Mouse (Mus musculus): ENCODE results near the gene Brms1. TPM values are rescaled to one million over a fixed set of nuclear protein-coding genes. Genes with fewer than 3 reads are reported as not detected.

Gene Brms1
- polyA plus RNA-seq, 1 experiment: 47.0 TPM

GRCm38 (mm10) chr19:5092083-5092482, 50.9 kb downstream of the Brms1 start:
- H3K27ac ChIP-seq (ENCODE audit: insufficient read depth, low read depth, low read length): no peak overlapping the region
- no peak for TF ChIP-seq POLR2A (IDR thresholded peaks at IDR 0.05; ENCODE audit: low read depth, low read length)
- no peak for TF ChIP-seq CTCF (IDR thresholded peaks at IDR 0.05; ENCODE audit: extremely low read depth, insufficient read length, insufficient replicate concordance, low read depth, low read length)
- peaks cover 19% of the 10 kb centered on the region for H3K36me3 ChIP-seq (ENCODE audit: control insufficient read depth, insufficient read depth, low read length)
- H3K4me3 ChIP-seq (ENCODE audit: low read depth, low read length): no peak overlapping the region
- no peaks in the 10 kb centered on the region for H3K27me3 ChIP-seq (ENCODE audit: control insufficient read depth, insufficient read depth, low read length)
- H3K4me1 ChIP-seq (ENCODE audit: control insufficient read depth, insufficient read depth, insufficient read length, low read length): peaks cover 12% of the 10 kb centered on the region
- 95% methylated on average over 10 of the region's 10 CpGs for WGBS

- H3K27ac ChIP-seq (ENCODE audit: insufficient read depth, low read depth, low read length): no peak overlapping the region
- 76% methylated on average over 12 of the region's 12 CpGs for WGBS
These were observed 52.5 kb downstream of the Brms1 start for GRCm38 (mm10) chr19:5093481-5094242.

GRCm38 (mm10) chr19:5094243-5094632, 53.1 kb downstream of the Brms1 start:
- H3K4me3 ChIP-seq (ENCODE audit: low read depth, low read length): no peak overlapping the region
- H3K27me3 ChIP-seq (ENCODE audit: control insufficient read depth, insufficient read depth, low read length): no peaks in the 10 kb centered on the region
- 1% methylated on average over 21 of the region's 21 CpGs for WGBS
- no peak for TF ChIP-seq POLR2A (IDR thresholded peaks at IDR 0.05; ENCODE audit: low read depth, low read length)
- peak; percentile 87 for TF ChIP-seq CTCF (IDR thresholded peaks at IDR 0.05; ENCODE audit: extremely low read depth, insufficient read length, insufficient replicate concordance, low read depth, low read length)
- peaks cover 6% of the 10 kb centered on the region for H3K4me1 ChIP-seq (ENCODE audit: control insufficient read depth, insufficient read depth, insufficient read length, low read length)
- H3K27ac ChIP-seq (ENCODE audit: insufficient read depth, low read depth, low read length): no peak overlapping the region
- peaks cover 19% of the 10 kb centered on the region for H3K36me3 ChIP-seq (ENCODE audit: control insufficient read depth, insufficient read depth, low read length)

More at GRCm38 (mm10) chr19:5093481-5094242, 52.5 kb downstream of the Brms1 start:
- H3K4me1 ChIP-seq (ENCODE audit: control insufficient read depth, insufficient read depth, insufficient read length, low read length): peaks cover 9% of the 10 kb centered on the region
- TF ChIP-seq CTCF (IDR thresholded peaks at IDR 0.05; ENCODE audit: extremely low read depth, insufficient read length, insufficient replicate concordance, low read depth, low read length) (no peak), POLR2A (IDR thresholded peaks at IDR 0.05; ENCODE audit: low read depth, low read length) (no peak)
- H3K27me3 ChIP-seq (ENCODE audit: control insufficient read depth, insufficient read depth, low read length): no peaks in the 10 kb centered on the region
- H3K36me3 ChIP-seq (ENCODE audit: control insufficient read depth, insufficient read depth, low read length): peaks cover 19% of the 10 kb centered on the region
- no peak overlapping the region for H3K4me3 ChIP-seq (ENCODE audit: low read depth, low read length)

GRCm38 (mm10) chr19:5094746-5095417, 53.7 kb downstream of the Brms1 start:
- TF ChIP-seq POLR2A (IDR thresholded peaks at IDR 0.05; ENCODE audit: low read depth, low read length) (no peak), CTCF (IDR thresholded peaks at IDR 0.05; ENCODE audit: extremely low read depth, insufficient read length, insufficient replicate concordance, low read depth, low read length) (no peak)
- Histone ChIP-seq H3K27me3 (ENCODE audit: control insufficient read depth, insufficient read depth, low read length) (no peaks in the 10 kb centered on the region), H3K27ac (ENCODE audit: insufficient read depth, low read depth, low read length) (no peak overlapping the region), H3K4me1 (ENCODE audit: control insufficient read depth, insufficient read depth, insufficient read length, low read length) (peaks cover 5% of the 10 kb centered on the region; the same call in 1 of the 2 replicates), H3K4me3 (ENCODE audit: low read depth, low read length) (no peak overlapping the region), H3K36me3 (ENCODE audit: control insufficient read depth, insufficient read depth, low read length) (peaks cover 20% of the 10 kb centered on the region)
- 46% methylated on average over 11 of the region's 11 CpGs for WGBS

- H3K4me1 ChIP-seq (ENCODE audit: control insufficient read depth, insufficient read depth, insufficient read length, low read length): peaks cover 5% of the 10 kb centered on the region; the same call in 1 of the 2 replicates
- H3K36me3 ChIP-seq (ENCODE audit: control insufficient read depth, insufficient read depth, low read length): peaks cover 24% of the 10 kb centered on the region
- H3K27me3 ChIP-seq (ENCODE audit: control insufficient read depth, insufficient read depth, low read length): no peaks in the 10 kb centered on the region
- 13% methylated on average over 9 of the region's 9 CpGs for WGBS
- no peak overlapping the region for H3K27ac ChIP-seq (ENCODE audit: insufficient read depth, low read depth, low read length)
- no peak overlapping the region for H3K4me3 ChIP-seq (ENCODE audit: low read depth, low read length)
- TF ChIP-seq CTCF (IDR thresholded peaks at IDR 0.05; ENCODE audit: extremely low read depth, insufficient read length, insufficient replicate concordance, low read depth, low read length): no peak
- TF ChIP-seq POLR2A (IDR thresholded peaks at IDR 0.05; ENCODE audit: low read depth, low read length): no peak
These were observed 54.8 kb downstream of the Brms1 start for GRCm38 (mm10) chr19:5095887-5096474.

GRCm38 (mm10) chr19:5097521-5098362, 56.6 kb downstream of the Brms1 start:
- peaks cover 5% of the 10 kb centered on the region; the same call in 1 of the 2 replicates for H3K4me1 ChIP-seq (ENCODE audit: control insufficient read depth, insufficient read depth, insufficient read length, low read length)
- H3K27ac ChIP-seq (ENCODE audit: insufficient read depth, low read depth, low read length): no peak overlapping the region
- no peaks in the 10 kb centered on the region for H3K27me3 ChIP-seq (ENCODE audit: control insufficient read depth, insufficient read depth, low read length)
- peaks cover 26% of the 10 kb centered on the region for H3K36me3 ChIP-seq (ENCODE audit: control insufficient read depth, insufficient read depth, low read length)
- WGBS: 10% methylated on average over 30 of the region's 31 CpGs
- peak overlapping the region; percentile 41 for H3K4me3 ChIP-seq (ENCODE audit: low read depth, low read length)
- TF ChIP-seq POLR2A (IDR thresholded peaks at IDR 0.05; ENCODE audit: low read depth, low read length) (no peak), CTCF (IDR thresholded peaks at IDR 0.05; ENCODE audit: extremely low read depth, insufficient read length, insufficient replicate concordance, low read depth, low read length) (no peak)

Measured in small intestine, adult 2 months (tissue).